Mouse (Mus musculus) liver, postnatal 0 days (tissue): ENCODE data around the gene Cbln1. TPM values are rescaled to one million over a fixed set of nuclear protein-coding genes. Genes with fewer than 3 reads are reported as not detected.

Experiments used
- ATAC-seq: fragments of 200-750 bp; cut with Nextera tagmentation; 2 replicates; pipeline ENCODE4 v1.8.0; 2017; ENCODE audit warnings: mild to moderate bottlenecking, moderate library complexity
- DNase-seq: peaks from one replicate; pipeline ENCODE4 v3.0.0-alpha.2; 2016
- H3K27ac ChIP-seq: fragments of 300-500 bp; sonication (generic); 2 replicates; pipeline ENCODE4 v1.5.1; 2014; ENCODE audit warnings: antibody characterized with exemption, moderate library complexity, mild to moderate bottlenecking, low read depth
- H3K27me3 ChIP-seq: fragments of 300-500 bp; sonication (generic); 2 replicates; pipeline ENCODE4 v1.6.1; 2014; ENCODE audit warnings: low read length, control low read depth, mixed read lengths; ENCODE audit not compliant: insufficient read depth
- H3K36me3 ChIP-seq: fragments of 300-500 bp; sonication (generic); replicated peaks from 2 replicates; pipeline ENCODE4 v1.6.1; 2014; ENCODE audit warnings: mild to moderate bottlenecking, control low read depth, low read length, moderate library complexity, mixed read lengths; ENCODE audit not compliant: insufficient read depth
- H3K4me1 ChIP-seq: fragments of 300-500 bp; sonication (generic); 2 replicates; pipeline ENCODE4 v1.6.1; 2014; ENCODE audit warnings: antibody characterized with exemption, mild to moderate bottlenecking, control low read depth; ENCODE audit not compliant: insufficient read depth
- H3K4me2 ChIP-seq: fragments of 300-500 bp; sonication (generic); 2 replicates; pipeline ENCODE4 v1.6.1; 2014; ENCODE audit warnings: low read depth, mild to moderate bottlenecking, low read length, moderate library complexity, mixed read lengths
- H3K4me3 ChIP-seq: fragments of 300-500 bp; sonication (generic); 2 replicates; pipeline ENCODE4 v1.5.1; 2014; ENCODE audit warnings: low read depth, low read length
- H3K9ac ChIP-seq: fragments of 300-500 bp; sonication (generic); replicated peaks from 2 replicates; pipeline ENCODE4 v1.6.1; 2014; ENCODE audit warnings: mild to moderate bottlenecking, moderate library complexity
- H3K9me3 ChIP-seq: fragments of 300-500 bp; sonication (generic); 2 replicates; pipeline ENCODE4 v1.6.1; 2016; ENCODE audit warnings: mild to moderate bottlenecking, control low read depth, low read length, mixed read lengths
- CTCF ChIP-seq: sonication (generic); IDR thresholded peaks from 2 replicates; pipeline ENCODE4 v1.5.1; 2016; ENCODE audit warnings: antibody characterized with exemption, low read depth
- EP300 ChIP-seq: IDR thresholded peaks from 2 replicates; pipeline ENCODE4 v1.6.1; 2016; ENCODE audit warnings: antibody characterized with exemption, low read depth, mild to moderate bottlenecking
- WGBS: fragments of 180-500 bp; shearing (Covaris S2); extraction: QIAGEN DNeasy Blood & Tissue Kit; methylation state at CpG from one replicate; pipeline ENCODE4 v1.1.7; 2014; ENCODE audit not compliant: insufficient replicate concordance; 5-methylcytosine and 5-hydroxymethylcytosine counted together
- polyA plus RNA-seq: library from polyadenylated mRNA; unstranded; fragments of >200 nt; fragmentation: Nextera tagmentation; extraction: Ambion mirVana; gene quantifications from 2 replicates; pipeline ENCODE4 v1.2.1, GENCODE M21; 2015

Gene Cbln1
- polyA plus RNA-seq, 1 experiment from 2014 or later: not detected

GRCm38 (mm10) chr8:87504441-87504840 lies 32.0 kb upstream of the Cbln1 start:
- TF ChIP-seq EP300 (no peak), CTCF (no peak)
- Histone ChIP-seq H3K9me3 (no peaks in the 10 kb centered on the region), H3K4me1 (no peaks in the 10 kb centered on the region), H3K9ac (no peak overlapping the region), H3K36me3 (no peaks in the 10 kb centered on the region), H3K4me3 (no peak overlapping the region), H3K27ac (no peak overlapping the region), H3K4me2 (no peak overlapping the region), H3K27me3 (no peaks in the 10 kb centered on the region)
- no peak for ATAC-seq
- DNase-seq: no peak
- WGBS: 61% methylated on average over 5 of the region's 5 CpGs

GRCm38 (mm10) chr8:87502684-87503083 lies 30.3 kb upstream of the Cbln1 start:
- no peaks in the 10 kb centered on the region for H3K4me1 ChIP-seq
- DNase-seq (no peak), ATAC-seq (no peak)
- H3K9ac ChIP-seq: no peak overlapping the region
- no peak overlapping the region for H3K27ac ChIP-seq
- 54% methylated on average over 6 of the region's 6 CpGs for WGBS
- no peaks in the 10 kb centered on the region for H3K36me3 ChIP-seq
- H3K4me3 ChIP-seq: no peak overlapping the region
- H3K9me3 ChIP-seq: no peaks in the 10 kb centered on the region
- H3K27me3 ChIP-seq: no peaks in the 10 kb centered on the region
- TF ChIP-seq EP300: no peak
- no peak for TF ChIP-seq CTCF
- no peak overlapping the region for H3K4me2 ChIP-seq

- WGBS: 74% methylated on average over 6 of the region's 6 CpGs
- DNase-seq (no peak), ATAC-seq (no peak)
- Histone ChIP-seq H3K4me2 (no peak overlapping the region), H3K36me3 (no peaks in the 10 kb centered on the region), H3K27ac (no peak overlapping the region), H3K27me3 (no peaks in the 10 kb centered on the region), H3K4me3 (no peak overlapping the region), H3K4me1 (no peaks in the 10 kb centered on the region), H3K9ac (no peak overlapping the region), H3K9me3 (no peaks in the 10 kb centered on the region)
- no peak for TF ChIP-seq EP300
- TF ChIP-seq CTCF: no peak
Measured at GRCm38 (mm10) chr8:87497641-87498040, 25.2 kb upstream of the Cbln1 start.

- ATAC-seq (no peak), DNase-seq (no peak)
- H3K9ac ChIP-seq: no peak overlapping the region
- no peaks in the 10 kb centered on the region for H3K9me3 ChIP-seq
- no peak overlapping the region for H3K4me3 ChIP-seq
- H3K4me2 ChIP-seq: no peak overlapping the region
- H3K27me3 ChIP-seq: no peaks in the 10 kb centered on the region
- TF ChIP-seq CTCF (no peak), EP300 (no peak)
- no peaks in the 10 kb centered on the region for H3K4me1 ChIP-seq
- no peaks in the 10 kb centered on the region for H3K36me3 ChIP-seq
- H3K27ac ChIP-seq: no peak overlapping the region
- WGBS: 81% methylated on average over 7 of the region's 7 CpGs
Measured at GRCm38 (mm10) chr8:87496511-87496910, 24.1 kb upstream of the Cbln1 start.

- WGBS: 69% methylated on average over 9 of the region's 9 CpGs
- 0 out of 2 replicates have a peak, but pooled peaks have one; percentile 7 for TF ChIP-seq CTCF
- no peak for TF ChIP-seq EP300
- no peaks in the 10 kb centered on the region for H3K27me3 ChIP-seq
- no peaks in the 10 kb centered on the region for H3K9me3 ChIP-seq
- no peak overlapping the region for H3K4me2 ChIP-seq
- DNase-seq (no peak), ATAC-seq (no peak)
- no peak overlapping the region for H3K9ac ChIP-seq
- H3K27ac ChIP-seq: no peak overlapping the region
- H3K4me1 ChIP-seq: no peaks in the 10 kb centered on the region
- H3K4me3 ChIP-seq: no peak overlapping the region
- H3K36me3 ChIP-seq: no peaks in the 10 kb centered on the region
Measured at GRCm38 (mm10) chr8:87494862-87495261, 22.5 kb upstream of the Cbln1 start.

- TF ChIP-seq EP300 (no peak), CTCF (no peak)
- ATAC-seq (no peak), DNase-seq (no peak)
- Histone ChIP-seq H3K4me3 (no peak overlapping the region), H3K27me3 (no peaks in the 10 kb centered on the region), H3K4me1 (no peaks in the 10 kb centered on the region), H3K4me2 (no peak overlapping the region), H3K9me3 (no peaks in the 10 kb centered on the region), H3K27ac (no peak overlapping the region), H3K9ac (no peak overlapping the region), H3K36me3 (no peaks in the 10 kb centered on the region)
- 54% methylated on average over 5 of the region's 5 CpGs for WGBS
Measured at GRCm38 (mm10) chr8:87489841-87490415, 17.5 kb upstream of the Cbln1 start.
